ENCODE assay signal across 10 mouse cellular contexts in the genomic region with DNA sequence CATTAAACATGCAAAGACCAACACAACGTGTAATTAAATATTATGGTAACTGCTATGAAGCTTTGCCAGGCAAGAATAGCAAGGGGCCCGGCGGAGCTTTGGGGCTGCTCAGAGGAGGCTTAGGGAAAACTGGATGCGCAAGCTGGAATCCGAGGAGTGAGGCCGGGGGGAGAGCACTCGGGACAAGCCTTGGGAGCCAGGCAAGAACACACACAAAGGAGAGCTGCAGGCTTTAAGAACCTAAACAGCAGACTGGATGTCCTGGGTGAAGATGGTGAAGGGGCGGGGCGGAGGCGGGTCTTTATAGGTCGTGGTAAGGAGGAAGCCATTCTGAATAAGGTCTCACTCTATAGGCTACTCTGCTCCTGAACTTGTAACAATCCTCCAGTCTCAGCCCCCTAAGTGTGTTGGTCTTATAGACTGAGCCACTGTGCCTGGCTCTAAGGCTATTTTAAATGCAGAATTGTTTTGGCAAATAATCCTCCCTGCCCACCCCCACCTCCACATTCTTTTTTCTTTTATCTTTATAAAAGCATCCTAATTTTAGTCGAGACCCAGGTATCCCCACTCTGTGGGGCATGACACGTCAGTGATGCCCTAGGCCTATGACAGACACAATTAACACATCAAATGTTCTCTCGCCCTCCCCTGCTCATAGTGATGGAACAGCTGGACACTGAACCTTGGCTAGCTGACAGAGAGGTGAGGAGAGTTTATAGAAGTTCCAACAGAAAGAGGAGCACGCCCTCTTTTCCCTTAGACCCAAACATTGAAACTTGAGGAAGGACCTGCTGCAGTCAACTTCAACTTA. TPM values are rescaled to one million over a fixed set of nuclear protein-coding genes. Genes with fewer than 3 reads are reported as not detected.
DNase-seq lines count a peak whose midpoint lies in the region; ATAC-seq lines count a peak whose summit lies in the region.
"Had no signal": no experiment of that assay in that cellular context is flagged by ENCODE, and none has a peak within 500 bp of the region (broad histone marks: within the 10 kb centered on the region; RNA-seq: fewer than 3 reads in every experiment).

No protein-coding gene starts in this region.

- no peaks in the 10 kb centered on the region for H3K9me3 ChIP-seq in lung, embryonic 16.5 days (ENCODE audit: control insufficient read depth, low read length)
- H3K9me3 ChIP-seq in forebrain, embryonic 12.5 days = no peaks in the 10 kb centered on the region
- no peaks in the 10 kb centered on the region for H3K9me3 ChIP-seq in limb, embryonic 12.5 days
- H3K9me3 ChIP-seq in stomach, embryonic 16.5 days (replicated peaks; ENCODE audit: control insufficient read depth, low read length) = no peaks in the 10 kb centered on the region
- H3K9me3 ChIP-seq: megakaryocyte, embryonic 14.5 days had no signal

- peak overlapping the region; percentile 45 for H3K9ac ChIP-seq in lung, embryonic 16.5 days (ENCODE audit: low read length)
- H3K9ac ChIP-seq in forebrain, embryonic 12.5 days = peak overlapping the region; percentile 36; the same call in 1 of the 2 replicates
- no peak overlapping the region for H3K9ac ChIP-seq in limb, embryonic 12.5 days (replicated peaks)
- peak overlapping the region; percentile 47; the same call in 1 of the 2 replicates for H3K9ac ChIP-seq in stomach, embryonic 16.5 days (ENCODE audit: low read length)

- no peaks in the 10 kb centered on the region for H3K27me3 ChIP-seq in lung, embryonic 16.5 days (ENCODE audit: control insufficient read depth, insufficient read depth, low read depth, low read length)
- no peaks in the 10 kb centered on the region for H3K27me3 ChIP-seq in forebrain, embryonic 12.5 days
- H3K27me3 ChIP-seq in limb, embryonic 12.5 days = no peaks in the 10 kb centered on the region
- no peaks in the 10 kb centered on the region for H3K27me3 ChIP-seq in stomach, embryonic 16.5 days (ENCODE audit: control insufficient read depth, insufficient read depth, low read length)
- H3K27me3 ChIP-seq: megakaryocyte, embryonic 14.5 days had no signal

- peak overlapping the region; percentile 69 for H3K27ac ChIP-seq in lung, embryonic 16.5 days (ENCODE audit: low read length)
- H3K27ac ChIP-seq in forebrain, embryonic 12.5 days = peak overlapping the region; percentile 76
- H3K27ac ChIP-seq in limb, embryonic 12.5 days = peak overlapping the region; percentile 87
- peak overlapping the region; percentile 85 for H3K27ac ChIP-seq in stomach, embryonic 16.5 days (ENCODE audit: low read length)

- H3K36me3 ChIP-seq in lung, embryonic 16.5 days (ENCODE audit: control insufficient read depth, insufficient read depth, low read length) = no peaks in the 10 kb centered on the region
- H3K36me3 ChIP-seq in forebrain, embryonic 12.5 days (replicated peaks) = no peaks in the 10 kb centered on the region; the same call in 1 of the 2 replicates
- H3K36me3 ChIP-seq in limb, embryonic 12.5 days = no peaks in the 10 kb centered on the region
- H3K36me3 ChIP-seq in stomach, embryonic 16.5 days (ENCODE audit: control insufficient read depth, insufficient read depth, low read length) = no peaks in the 10 kb centered on the region

- H3K4me2 ChIP-seq in lung, embryonic 16.5 days (ENCODE audit: low read depth, low read length) = no peak overlapping the region
- H3K4me2 ChIP-seq in forebrain, embryonic 12.5 days = peak overlapping the region; percentile 20; the same call in 1 of the 2 replicates
- peak overlapping the region; percentile 50 for H3K4me2 ChIP-seq in limb, embryonic 12.5 days
- peak overlapping the region; percentile 16 for H3K4me2 ChIP-seq in stomach, embryonic 16.5 days (ENCODE audit: low read depth, low read length)

- no peak for DNase-seq in lung, postnatal 14 days
- DNase-seq in adrenal gland, adult (ENCODE audit: inconsistent age in 2 of 2, low spot score in 1 of 2) = no peak
- DNase-seq in natural killer cell, adult 2 months (ENCODE audit: low spot score in 2 of 2) = no peak
- DNase-seq: right cerebral cortex, postnatal 4 days had no signal

- peaks cover 19% of the 10 kb centered on the region for H3K4me1 ChIP-seq in lung, embryonic 16.5 days (replicated peaks; ENCODE audit: control insufficient read depth, insufficient read depth, low read length)
- peaks cover 29% of the 10 kb centered on the region for H3K4me1 ChIP-seq in forebrain, embryonic 12.5 days
- H3K4me1 ChIP-seq in limb, embryonic 12.5 days (replicated peaks) = peaks cover 65% of the 10 kb centered on the region
- H3K4me1 ChIP-seq in stomach, embryonic 16.5 days (ENCODE audit: control insufficient read depth, insufficient read depth, low read length) = peaks cover 30% of the 10 kb centered on the region

- ATAC-seq in lung, embryonic 16.5 days (ENCODE audit: low read depth) = peak; percentile 56
- peak; percentile 75 for ATAC-seq in forebrain, embryonic 12.5 days (ENCODE audit: low FRiP score)
- ATAC-seq in limb, embryonic 12.5 days (ENCODE audit: insufficient number of reproducible peaks, insufficient read depth, low FRiP score, low TSS enrichment, low read depth) = peak; percentile 52
- peak; percentile 72; the same call in 1 of the 2 replicates for ATAC-seq in stomach, embryonic 16.5 days (ENCODE audit: insufficient read depth, low FRiP score)
- no peak for ATAC-seq in inflammation-experienced regulatory T-cells, adult 6 months

- H3K4me3 ChIP-seq in lung, embryonic 16.5 days (ENCODE audit: low read length) = no peak overlapping the region
- H3K4me3 ChIP-seq in forebrain, embryonic 12.5 days (replicated peaks) = no peak overlapping the region
- peak overlapping the region; percentile 9; the same call in 1 of the 2 replicates for H3K4me3 ChIP-seq in limb, embryonic 12.5 days (replicated peaks)
- H3K4me3 ChIP-seq in stomach, embryonic 16.5 days (replicated peaks; ENCODE audit: low read length) = no peak overlapping the region
- H3K4me3 ChIP-seq: megakaryocyte, embryonic 14.5 days had no signal

- WGBS in lung, embryonic 16.5 days = 43% methylated on average over 15 of the region's 15 CpGs
- WGBS in forebrain, embryonic 12.5 days = 25% methylated on average over 15 of the region's 15 CpGs
- WGBS in limb, embryonic 12.5 days = 33% methylated on average over 15 of the region's 15 CpGs
- WGBS in stomach, embryonic 16.5 days = 37% methylated on average over 15 of the region's 15 CpGs

RNA-seq across cellular contexts. Expression of gene Sipa1l3, which starts 36.9 kb away (rescaled TPM):
- polyA plus RNA-seq in lung, embryonic 16.5 days (2015; fragmentation: Nextera tagmentation; extraction: Ambion mirVana) = 21.6 and 21.8 TPM in 2 replicates
- 12.3 and 14.6 TPM in 2 replicates for polyA plus RNA-seq in forebrain, embryonic 12.5 days (2016; fragmentation: Nextera tagmentation; extraction: Ambion mirVana)
- 14.0 and 16.1 TPM in 2 replicates for polyA plus RNA-seq in limb, embryonic 12.5 days (2016; fragmentation: Nextera tagmentation; extraction: Ambion mirVana)
- 18.4 and 22.2 TPM in 2 replicates for polyA plus RNA-seq in stomach, embryonic 16.5 days (2015; fragmentation: Nextera tagmentation; extraction: Ambion mirVana)
- 1 to 10 TPM; 2.5 to 4.9 (median 4.1) TPM for polyA plus RNA-seq in inflammation-experienced regulatory T-cells, adult 6 months (2017; shearing (Covaris generic))
